Mouse (Mus musculus): ENCODE results near the gene Ephb1.

DNA sequence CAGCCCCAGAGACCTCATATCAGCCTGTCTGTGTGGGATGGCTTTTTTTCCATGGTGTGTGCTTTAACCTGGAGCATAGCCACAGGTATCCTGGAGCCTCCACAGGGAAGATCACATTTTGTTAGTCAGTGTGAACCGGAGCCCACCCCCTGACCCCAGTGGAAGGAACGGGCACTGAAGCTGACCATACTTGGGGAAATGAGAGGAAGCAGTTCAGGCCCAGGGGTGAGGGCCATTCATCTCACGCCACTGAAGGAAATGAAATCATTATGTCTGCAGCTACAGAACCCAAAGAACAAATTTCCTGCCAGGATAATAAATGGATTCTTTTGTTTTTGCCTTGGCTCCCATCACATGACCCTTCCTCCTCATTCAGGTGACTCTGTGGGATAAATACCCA lies 44.1 kb downstream of the Ephb1 start:
- no peak for TF ChIP-seq JUN (IDR thresholded peaks at IDR 0.05; ENCODE audit: insufficient read depth, low read depth, low read length)
- TF ChIP-seq MAFK (IDR thresholded peaks at IDR 0.05; ENCODE audit: insufficient replicate concordance, low read length): no peak
- no peak for TF ChIP-seq ZMIZ1 (IDR thresholded peaks at IDR 0.05; ENCODE audit: low read depth, low read length)
- TF ChIP-seq POLR2A (IDR thresholded peaks at IDR 0.05; ENCODE audit: low read depth, low read length): no peak
- TF ChIP-seq HCFC1 (IDR thresholded peaks at IDR 0.05; ENCODE audit: low read depth, low read length): no peak
- TF ChIP-seq TCF12 (IDR thresholded peaks at IDR 0.05; ENCODE audit: low read depth, low read length): no peak

All from CH12.LX (cell line).